Mouse (Mus musculus): Measurements from ENCODE around the gene Arhgap29. TPM values are rescaled to one million over a fixed set of nuclear protein-coding genes. Genes with fewer than 3 reads are reported as not detected.

Arhgap29 gene
- polyA plus RNA-seq, 1 experiment from 2014 or later: 81.7 TPM

DNA sequence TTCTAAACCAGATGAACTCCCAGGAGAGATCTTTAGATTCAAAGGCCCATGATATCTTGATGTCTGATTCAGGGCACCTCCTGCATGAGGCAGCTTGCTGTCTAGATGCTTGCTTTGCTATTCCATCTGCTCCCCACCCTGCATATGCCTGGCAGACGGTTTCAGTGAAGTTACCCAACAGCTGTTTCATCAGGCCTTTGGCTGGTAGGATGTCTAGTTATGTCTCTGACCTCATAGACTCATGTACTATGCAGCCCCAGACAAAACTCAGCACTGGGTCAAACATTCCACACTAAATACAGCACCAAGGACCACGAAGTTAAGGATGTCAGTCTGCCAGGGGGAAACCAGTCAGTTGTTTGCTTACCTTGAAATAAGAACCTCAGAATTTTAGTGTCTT lies 6.4 kb upstream of the Arhgap29 start:
- H3K27me3 ChIP-seq (replicated peaks): no peaks in the 10 kb centered on the region
- no peaks in the 10 kb centered on the region for H3K36me3 ChIP-seq
- H3K27ac ChIP-seq (ENCODE audit: poor library complexity, severe bottlenecking): no peak overlapping the region
- no peak overlapping the region for H3K4me3 ChIP-seq
- H3K9ac ChIP-seq: no peak overlapping the region
- 43% methylated on average over 2 of the region's 2 CpGs for WGBS
- H3K4me1 ChIP-seq (replicated peaks): peaks cover 6% of the 10 kb centered on the region
- no peak for ATAC-seq (ENCODE audit: insufficient number of reproducible peaks, low FRiP score)
- no peaks in the 10 kb centered on the region for H3K9me3 ChIP-seq (replicated peaks)
- H3K4me2 ChIP-seq: no peak overlapping the region

DNA sequence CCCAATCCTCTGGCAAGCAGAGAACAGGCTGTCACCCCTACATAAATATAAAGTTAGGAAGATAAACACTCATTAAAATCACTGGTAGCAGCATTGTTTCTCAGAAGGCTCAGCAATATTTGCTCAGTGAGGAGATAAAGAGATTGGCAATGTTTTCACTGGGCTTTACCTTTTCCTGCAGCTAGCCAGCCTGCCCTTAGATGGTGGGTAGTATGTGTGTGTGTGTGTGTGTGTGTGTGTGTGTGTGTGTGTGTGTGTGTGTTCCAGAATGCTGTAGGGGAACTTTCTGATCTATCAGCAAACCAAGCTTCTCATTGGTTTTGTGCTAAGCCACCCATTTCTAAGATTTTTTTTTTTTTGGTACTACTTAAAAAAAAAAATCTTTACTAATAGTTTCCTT lies 5.6 kb upstream of the Arhgap29 start:
- H3K4me3 ChIP-seq: no peak overlapping the region
- H3K4me1 ChIP-seq (replicated peaks): no peaks in the 10 kb centered on the region
- no peaks in the 10 kb centered on the region for H3K27me3 ChIP-seq (replicated peaks)
- no peak overlapping the region for H3K27ac ChIP-seq (ENCODE audit: poor library complexity, severe bottlenecking)
- H3K36me3 ChIP-seq: no peaks in the 10 kb centered on the region
- H3K4me2 ChIP-seq: no peak overlapping the region
- no peaks in the 10 kb centered on the region for H3K9me3 ChIP-seq (replicated peaks)
- no peak for ATAC-seq (ENCODE audit: insufficient number of reproducible peaks, low FRiP score)
- no peak overlapping the region for H3K9ac ChIP-seq

DNA sequence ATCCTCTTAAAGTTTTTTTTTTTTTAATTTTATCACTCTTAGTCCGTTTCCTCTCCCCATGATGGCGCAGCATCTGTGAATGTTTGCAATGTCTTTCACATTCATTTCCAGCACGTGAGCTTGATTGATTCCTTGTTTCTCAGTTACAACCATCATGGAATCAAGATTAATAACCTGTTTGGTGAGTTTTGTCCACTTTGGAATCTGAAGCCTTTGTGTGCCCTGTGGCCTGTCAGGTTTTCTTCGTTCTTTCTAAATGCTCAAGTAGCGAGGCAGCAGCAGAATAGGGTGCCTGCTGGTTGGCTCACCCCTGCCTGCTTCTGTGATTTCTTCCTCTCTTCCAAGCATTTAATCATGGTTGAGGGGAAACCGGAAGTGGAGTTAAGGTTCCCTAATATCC lies 2.2 kb upstream of the Arhgap29 start:
- Histone ChIP-seq H3K36me3 (no peaks in the 10 kb centered on the region), H3K4me2 (no peak overlapping the region), H3K4me1 (replicated peaks) (peaks cover 3% of the 10 kb centered on the region; the same call in 1 of the 2 replicates), H3K27ac (ENCODE audit: poor library complexity, severe bottlenecking) (no peak overlapping the region), H3K4me3 (no peak overlapping the region), H3K9me3 (replicated peaks) (no peaks in the 10 kb centered on the region), H3K9ac (no peak overlapping the region), H3K27me3 (replicated peaks) (no peaks in the 10 kb centered on the region)
- WGBS: 71% methylated on average over 6 of the region's 6 CpGs
- ATAC-seq (ENCODE audit: insufficient number of reproducible peaks, low FRiP score): no peak

DNA sequence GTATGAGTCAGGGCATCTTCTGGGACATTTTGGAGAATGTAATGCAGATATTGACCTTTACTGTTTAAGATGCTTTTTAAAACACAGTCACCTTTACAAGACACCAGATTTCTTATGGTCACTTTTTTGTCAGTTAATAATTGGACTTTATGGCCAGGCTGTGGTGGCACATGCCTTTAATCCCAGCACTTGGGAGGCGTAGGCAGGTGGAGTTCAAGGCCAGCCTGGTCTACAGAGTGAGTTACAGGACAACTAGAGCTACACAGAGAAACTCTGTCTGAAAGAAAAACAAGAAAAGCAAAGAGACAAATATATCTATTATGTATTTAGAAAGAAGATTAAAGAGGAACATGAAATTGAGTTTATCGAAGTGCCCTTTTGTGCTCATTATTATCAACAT lies 1.2 kb upstream of the Arhgap29 start:
- Histone ChIP-seq H3K27me3 (replicated peaks) (no peaks in the 10 kb centered on the region), H3K9me3 (replicated peaks) (0 out of 2 replicates have a peak, but pooled peaks cover 3% of the 10 kb centered on the region), H3K4me2 (no peak overlapping the region), H3K4me1 (replicated peaks) (peaks cover 3% of the 10 kb centered on the region; the same call in 1 of the 2 replicates), H3K4me3 (no peak overlapping the region), H3K36me3 (peaks cover 3% of the 10 kb centered on the region), H3K27ac (ENCODE audit: poor library complexity, severe bottlenecking) (no peak overlapping the region), H3K9ac (no peak overlapping the region)
- ATAC-seq (ENCODE audit: insufficient number of reproducible peaks, low FRiP score): no peak
- WGBS: 80% methylated on average over 2 of the region's 2 CpGs

DNA sequence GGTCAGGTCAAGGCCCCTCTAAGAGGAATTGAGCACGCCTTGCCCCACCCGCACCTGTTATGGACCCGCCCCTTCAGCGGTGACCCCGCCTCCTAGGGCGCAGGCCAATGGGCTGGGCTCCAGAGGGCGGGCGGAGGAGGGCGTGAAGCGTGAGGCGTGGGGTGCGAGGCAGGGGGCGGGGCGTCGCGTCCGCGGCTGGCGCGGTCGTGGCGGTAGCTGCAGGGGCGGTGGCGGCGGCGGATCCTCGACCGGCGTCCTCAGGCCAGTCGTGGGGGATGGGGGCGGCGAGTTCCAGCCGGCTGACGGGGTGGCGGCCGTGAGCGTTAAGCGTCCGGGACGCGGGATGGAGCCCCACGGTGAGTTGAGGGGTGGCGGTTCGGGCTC lies 700 bp downstream of the Arhgap29 start:
- Histone ChIP-seq H3K4me1 (replicated peaks) (peaks cover 3% of the 10 kb centered on the region; the same call in 1 of the 2 replicates), H3K9me3 (replicated peaks) (0 out of 2 replicates have a peak, but pooled peaks cover 3% of the 10 kb centered on the region), H3K4me2 (peak overlapping the region; percentile 73), H3K4me3 (peak overlapping the region; percentile 93), H3K36me3 (peaks cover 3% of the 10 kb centered on the region), H3K27ac (ENCODE audit: poor library complexity, severe bottlenecking) (peak overlapping the region; percentile 81), H3K9ac (peak overlapping the region; percentile 86), H3K27me3 (replicated peaks) (no peaks in the 10 kb centered on the region)
- 1% methylated on average over 41 of the region's 44 CpGs for WGBS
- peak; percentile 99 for ATAC-seq (ENCODE audit: insufficient number of reproducible peaks, low FRiP score)

DNA sequence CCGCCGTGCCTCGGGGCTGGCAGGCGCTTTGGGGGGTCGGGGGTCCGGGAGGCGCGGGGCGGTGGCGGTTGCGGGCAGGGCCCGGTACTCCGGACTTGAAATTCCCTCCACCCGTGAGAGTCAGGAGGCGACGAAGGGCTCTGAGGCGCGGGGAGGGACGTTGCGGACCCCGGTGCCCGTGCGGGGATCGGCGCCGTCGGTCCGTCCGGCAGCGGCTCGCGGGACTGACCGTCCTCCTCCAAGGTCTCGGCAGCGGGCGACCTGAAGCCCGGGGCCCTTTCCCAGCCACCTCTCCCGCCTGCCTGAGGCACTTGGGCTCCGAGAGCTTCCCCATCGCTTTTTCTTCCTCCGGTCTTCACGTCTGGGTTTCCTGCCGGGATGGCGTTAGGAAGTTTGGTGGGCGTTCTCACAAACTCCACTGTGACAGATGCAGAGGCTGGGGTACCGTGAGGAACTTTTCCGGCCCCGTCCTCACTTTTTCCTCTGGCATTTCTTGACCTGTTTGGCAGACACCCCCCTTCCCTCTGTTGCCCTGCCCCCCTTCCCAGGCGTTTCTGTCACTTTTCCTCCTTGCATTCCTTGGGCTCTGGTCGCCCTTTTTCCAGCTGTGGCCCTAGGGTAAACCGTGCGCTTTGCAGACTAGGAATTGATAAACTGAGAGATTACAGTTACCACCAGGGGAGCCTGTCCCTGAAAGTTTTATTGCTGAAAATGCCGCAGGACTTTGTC lies 1.3 kb downstream of the Arhgap29 start:
- peak overlapping the region; percentile 86 for H3K9ac ChIP-seq
- peak overlapping the region; percentile 73 for H3K4me2 ChIP-seq
- peak overlapping the region; percentile 81 for H3K27ac ChIP-seq (ENCODE audit: poor library complexity, severe bottlenecking)
- WGBS: under 1% methylated on average over 53 of the region's 53 CpGs
- no peaks in the 10 kb centered on the region for H3K27me3 ChIP-seq (replicated peaks)
- peaks cover 3% of the 10 kb centered on the region; the same call in 1 of the 2 replicates for H3K4me1 ChIP-seq (replicated peaks)
- peaks cover 3% of the 10 kb centered on the region for H3K36me3 ChIP-seq
- peak overlapping the region; percentile 93 for H3K4me3 ChIP-seq
- H3K9me3 ChIP-seq (replicated peaks): 0 out of 2 replicates have a peak, but pooled peaks cover 3% of the 10 kb centered on the region
- ATAC-seq (ENCODE audit: insufficient number of reproducible peaks, low FRiP score): peak; percentile 61

DNA sequence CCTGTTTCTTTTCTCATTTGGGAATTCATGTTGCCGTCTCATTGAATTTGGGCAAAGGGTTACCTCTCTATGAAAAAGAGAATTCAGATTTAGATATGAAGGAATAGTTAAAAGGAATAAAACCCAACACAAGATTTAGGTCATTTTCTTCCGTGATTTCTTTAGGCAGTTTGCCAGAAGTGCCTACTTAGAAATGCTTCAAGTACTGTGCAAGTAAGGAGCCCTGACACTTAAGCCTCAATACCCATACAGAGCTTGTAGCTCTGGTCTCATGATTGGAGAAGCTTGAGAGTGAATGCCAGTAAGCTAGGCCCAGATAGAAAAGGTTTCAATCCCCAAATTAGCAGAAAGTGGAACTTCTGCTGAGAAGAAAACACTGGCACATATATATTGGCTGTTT lies 2.1 kb downstream of the Arhgap29 start:
- Histone ChIP-seq H3K4me2 (peak overlapping the region; percentile 73), H3K36me3 (peaks cover 3% of the 10 kb centered on the region), H3K9me3 (replicated peaks) (0 out of 2 replicates have a peak, but pooled peaks cover 3% of the 10 kb centered on the region), H3K27ac (ENCODE audit: poor library complexity, severe bottlenecking) (no peak overlapping the region), H3K4me3 (peak overlapping the region; percentile 93), H3K27me3 (replicated peaks) (no peaks in the 10 kb centered on the region), H3K4me1 (replicated peaks) (peaks cover 3% of the 10 kb centered on the region; the same call in 1 of the 2 replicates), H3K9ac (peak overlapping the region; percentile 86)
- ATAC-seq (ENCODE audit: insufficient number of reproducible peaks, low FRiP score): no peak
- 28% methylated on average over 2 of the region's 2 CpGs for WGBS

DNA sequence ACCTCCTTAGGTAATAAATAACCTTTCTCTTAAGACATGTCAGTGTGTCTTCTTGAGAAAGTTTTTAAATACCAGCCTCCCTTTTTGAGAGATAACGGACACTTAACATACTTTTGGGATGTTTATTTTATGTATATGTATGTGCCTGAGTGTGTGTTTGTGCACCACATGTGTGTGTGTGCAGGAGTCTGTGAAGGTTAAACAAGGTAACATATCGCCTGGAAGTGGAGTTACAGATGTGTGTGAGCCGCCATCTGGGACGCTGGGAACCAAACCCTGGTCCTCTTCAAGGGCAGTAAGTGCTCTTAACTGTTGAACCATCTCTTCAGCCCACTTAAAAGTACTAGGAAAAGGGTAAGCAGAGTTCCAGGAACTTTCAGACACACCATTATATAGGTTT lies 3.2 kb downstream of the Arhgap29 start:
- 89% methylated on average over 4 of the region's 4 CpGs for WGBS
- Histone ChIP-seq H3K27me3 (replicated peaks) (no peaks in the 10 kb centered on the region), H3K27ac (ENCODE audit: poor library complexity, severe bottlenecking) (no peak overlapping the region), H3K4me3 (no peak overlapping the region), H3K9me3 (replicated peaks) (0 out of 2 replicates have a peak, but pooled peaks cover 3% of the 10 kb centered on the region), H3K36me3 (peaks cover 3% of the 10 kb centered on the region), H3K4me1 (replicated peaks) (peaks cover 3% of the 10 kb centered on the region; the same call in 1 of the 2 replicates), H3K4me2 (no peak overlapping the region), H3K9ac (no peak overlapping the region)
- no peak for ATAC-seq (ENCODE audit: insufficient number of reproducible peaks, low FRiP score)

DNA sequence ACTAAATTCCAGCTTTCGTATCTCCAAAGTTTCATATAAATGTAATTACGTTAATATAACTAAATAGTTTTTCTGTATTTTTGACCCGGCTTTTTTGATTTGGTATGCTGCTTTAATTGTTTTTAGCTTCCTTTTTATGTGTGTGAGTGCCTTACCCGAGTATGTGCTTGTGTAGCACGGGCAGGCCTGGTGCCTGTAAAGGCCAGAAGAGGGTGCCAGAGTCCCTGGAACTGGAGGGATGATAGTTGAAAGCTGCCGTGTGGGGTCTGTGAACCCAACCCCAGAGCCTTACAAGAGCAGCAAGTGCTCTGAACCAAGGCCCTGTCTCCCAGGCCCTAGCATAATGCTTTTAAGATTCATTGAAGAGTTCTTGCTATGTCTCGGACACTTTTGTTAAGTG lies 4.4 kb downstream of the Arhgap29 start:
- H3K4me3 ChIP-seq: no peak overlapping the region
- H3K4me2 ChIP-seq: no peak overlapping the region
- no peak overlapping the region for H3K9ac ChIP-seq
- WGBS: 86% methylated on average over 7 of the region's 7 CpGs
- H3K36me3 ChIP-seq: peaks cover 3% of the 10 kb centered on the region
- no peak overlapping the region for H3K27ac ChIP-seq (ENCODE audit: poor library complexity, severe bottlenecking)
- H3K27me3 ChIP-seq (replicated peaks): no peaks in the 10 kb centered on the region
- 0 out of 2 replicates have a peak, but pooled peaks cover 3% of the 10 kb centered on the region for H3K9me3 ChIP-seq (replicated peaks)
- peaks cover 3% of the 10 kb centered on the region; the same call in 1 of the 2 replicates for H3K4me1 ChIP-seq (replicated peaks)
- ATAC-seq (ENCODE audit: insufficient number of reproducible peaks, low FRiP score): no peak

DNA sequence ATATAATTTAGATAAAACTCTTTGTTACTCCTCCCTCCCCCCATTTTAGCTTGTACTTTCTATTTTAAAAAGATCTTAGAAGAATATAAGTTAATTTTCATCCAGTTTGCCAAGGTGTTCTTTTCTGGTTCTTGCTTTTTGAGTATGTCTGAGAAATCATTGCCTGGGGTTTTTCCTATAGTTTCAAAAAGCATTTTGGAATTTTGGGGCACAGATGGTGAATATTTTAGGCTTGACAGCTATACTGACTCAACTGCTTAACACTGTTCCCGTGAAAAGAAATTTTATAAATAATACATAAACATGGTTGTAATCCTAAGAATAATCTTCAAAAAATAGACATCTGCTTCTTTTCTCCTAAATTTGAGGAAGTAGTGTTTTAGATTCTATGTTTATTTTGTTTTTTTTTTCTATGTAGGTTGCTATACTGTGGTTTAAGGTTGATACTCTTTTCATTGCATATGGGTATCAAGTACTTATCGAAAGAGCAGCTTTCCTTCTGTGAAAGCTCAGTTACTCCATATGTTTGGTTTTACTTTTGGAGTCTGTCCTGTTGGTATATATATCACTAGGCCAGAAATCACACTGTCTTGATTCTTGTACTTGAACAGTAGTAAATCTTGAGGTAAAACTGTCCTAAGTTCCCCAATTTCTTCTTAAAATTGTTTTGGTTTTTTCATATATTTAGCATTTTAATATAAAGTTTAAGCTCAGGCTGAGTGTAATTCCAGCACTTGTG lies 5.4 kb downstream of the Arhgap29 start:
- WGBS: 85% methylated on average over 2 of the region's 2 CpGs
- H3K27me3 ChIP-seq (replicated peaks): no peaks in the 10 kb centered on the region
- no peak overlapping the region for H3K4me2 ChIP-seq
- 0 out of 2 replicates have a peak, but pooled peaks cover 3% of the 10 kb centered on the region for H3K9me3 ChIP-seq (replicated peaks)
- no peak for ATAC-seq (ENCODE audit: insufficient number of reproducible peaks, low FRiP score)
- H3K4me1 ChIP-seq (replicated peaks): peaks cover 3% of the 10 kb centered on the region; the same call in 1 of the 2 replicates
- no peak overlapping the region for H3K27ac ChIP-seq (ENCODE audit: poor library complexity, severe bottlenecking)
- H3K36me3 ChIP-seq: peaks cover 3% of the 10 kb centered on the region
- H3K4me3 ChIP-seq: no peak overlapping the region
- H3K9ac ChIP-seq: no peak overlapping the region

DNA sequence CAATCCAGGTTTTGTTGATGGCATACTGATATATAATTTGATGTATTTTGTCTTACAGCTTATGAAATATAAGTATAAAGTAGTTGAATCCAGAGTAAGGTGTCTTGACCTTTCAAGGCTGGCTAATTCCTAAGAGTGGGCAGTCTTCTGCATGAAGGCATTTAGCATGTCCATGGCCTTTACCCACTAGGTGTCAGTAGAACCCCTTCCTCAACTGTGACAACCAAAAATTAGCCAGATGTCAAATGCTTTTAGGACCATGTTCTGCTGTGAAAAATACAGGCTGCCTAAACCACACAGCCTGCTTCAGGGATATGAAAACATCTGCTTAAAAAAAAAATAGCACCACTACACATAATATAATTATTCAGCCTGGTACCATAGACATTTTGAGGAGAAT lies 11.8 kb downstream of the Arhgap29 start:
- Histone ChIP-seq H3K4me1 (replicated peaks) (peaks cover 6% of the 10 kb centered on the region; the same call in 1 of the 2 replicates), H3K9me3 (replicated peaks) (no peaks in the 10 kb centered on the region), H3K27me3 (replicated peaks) (no peaks in the 10 kb centered on the region), H3K4me2 (no peak overlapping the region), H3K4me3 (no peak overlapping the region), H3K27ac (ENCODE audit: poor library complexity, severe bottlenecking) (no peak overlapping the region), H3K36me3 (no peaks in the 10 kb centered on the region), H3K9ac (no peak overlapping the region)
- no peak for ATAC-seq (ENCODE audit: insufficient number of reproducible peaks, low FRiP score)

All from heart, embryonic 12.5 days (tissue).